Mouse (Mus musculus): ENCODE measurements around the gene Nr1h3.

Gene Nr1h3

DNA sequence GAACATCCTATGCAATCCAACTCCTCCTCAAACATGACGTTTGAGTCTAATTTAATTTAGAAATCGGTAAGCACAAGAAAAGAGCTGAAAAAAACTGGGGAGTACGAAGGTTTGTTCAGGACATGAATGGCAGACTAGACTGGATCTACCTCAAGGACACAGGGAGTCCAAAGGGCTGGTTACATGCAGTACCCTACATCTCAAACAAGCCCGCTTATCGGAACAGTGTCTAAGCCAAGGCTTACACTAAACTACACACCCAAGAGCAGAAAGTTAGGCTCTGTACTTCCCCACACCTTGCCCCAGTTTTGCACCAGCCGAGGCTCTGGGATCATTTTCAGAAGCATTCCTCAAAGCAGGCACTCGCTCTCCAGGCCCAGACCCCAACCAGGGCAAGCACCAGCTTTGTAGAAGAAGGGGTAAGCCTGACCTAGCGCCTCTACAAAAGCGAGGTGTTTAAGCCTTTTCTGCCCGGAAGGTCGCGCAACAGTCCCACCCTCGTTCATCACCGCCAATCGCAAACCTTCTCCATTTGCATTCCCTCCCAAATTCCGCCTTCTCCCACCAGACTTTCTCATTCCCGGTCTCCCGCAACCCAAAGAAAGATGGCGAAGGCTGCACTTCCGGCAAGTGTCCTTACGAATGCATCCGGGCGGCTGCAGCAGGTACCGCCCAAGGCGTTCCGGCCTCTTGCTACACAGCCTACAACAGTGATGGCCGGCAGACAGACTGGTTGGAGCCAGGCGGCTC, at the start of gene Nr1h3, which contains the start of gene Acp2:
Gene Nr1h3 (minus strand): TSS at position 613 of the 750 bp plus-strand sequence.
Gene Acp2 (plus strand): TSS at position 664 of the 750 bp plus-strand sequence.
- in situ Hi-C loops (cut with MseI, MboI), result no loop called here

- in situ Hi-C loops (cut with MseI, MboI), result no loop called here
These were observed 49.4 kb upstream of the Nr1h3 start for GRCm38 (mm10) chr2:91252001-91252400.

- in situ Hi-C loops (cut with MseI, MboI), result no loop called here
These were observed 45.7 kb upstream of the Nr1h3 start for GRCm38 (mm10) chr2:91248366-91248765.

DNA sequence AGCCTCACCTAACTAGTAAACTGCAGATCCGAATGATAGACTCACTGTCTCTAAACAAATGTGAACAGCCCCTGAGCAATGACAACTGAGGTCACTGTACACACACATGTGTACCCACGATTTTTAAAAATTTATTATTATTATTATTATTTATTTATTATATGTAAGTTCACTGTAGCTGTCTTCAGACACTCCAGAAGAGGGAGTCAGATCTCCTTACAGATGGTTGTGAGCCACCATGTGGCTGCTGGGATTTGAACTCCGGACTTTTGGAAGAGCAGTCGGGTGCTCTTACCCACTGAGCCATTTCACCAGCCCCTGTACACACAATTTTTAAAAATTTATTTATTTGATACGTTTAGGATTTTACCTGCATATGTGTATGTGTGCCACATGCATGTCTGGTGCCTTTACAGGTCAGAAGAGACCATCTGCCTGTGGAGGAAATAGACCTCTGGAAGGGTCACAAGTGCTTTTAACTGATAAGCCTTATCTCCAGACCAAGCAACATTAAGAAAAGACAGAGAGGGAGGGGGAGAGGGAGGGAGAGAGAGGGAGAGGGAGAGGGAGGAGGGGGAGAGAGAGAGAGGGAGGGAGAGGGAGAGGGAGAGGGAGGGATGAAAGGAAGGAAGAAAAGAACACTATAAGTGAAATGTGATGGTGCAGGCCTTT, 42.1 kb upstream of the Nr1h3 start:
- in situ Hi-C loops (cut with MseI, MboI), result no loop called here

GRCm38 (mm10) chr2:91243416-91243815, 40.8 kb upstream of the Nr1h3 start:
- in situ Hi-C loops (cut with MseI, MboI), result no loop called here

- in situ Hi-C loops (cut with MseI, MboI), result no loop called here
These were observed 39.9 kb upstream of the Nr1h3 start for GRCm38 (mm10) chr2:91242547-91242946.

- in situ Hi-C loops (cut with MseI, MboI), result loop anchor here in 1 of 2 experiments (10.0 kb wide), 1 partner anchor 123 kb away; the partner anchor contains the start of gene Mybpc3
These were observed 35.0 kb upstream of the Nr1h3 start for GRCm38 (mm10) chr2:91237511-91238080.

- in situ Hi-C loops (cut with MseI, MboI), result loop anchor here in 1 of 2 experiments (10.0 kb wide), 1 partner anchor 122 kb away; the partner anchor contains the start of gene Mybpc3
These were observed 34.2 kb upstream of the Nr1h3 start, which contains the start of gene Ddb2 for GRCm38 (mm10) chr2:91236601-91237510. Gene Ddb2, minus strand, starts transcription at chr2:91236982.

DNA sequence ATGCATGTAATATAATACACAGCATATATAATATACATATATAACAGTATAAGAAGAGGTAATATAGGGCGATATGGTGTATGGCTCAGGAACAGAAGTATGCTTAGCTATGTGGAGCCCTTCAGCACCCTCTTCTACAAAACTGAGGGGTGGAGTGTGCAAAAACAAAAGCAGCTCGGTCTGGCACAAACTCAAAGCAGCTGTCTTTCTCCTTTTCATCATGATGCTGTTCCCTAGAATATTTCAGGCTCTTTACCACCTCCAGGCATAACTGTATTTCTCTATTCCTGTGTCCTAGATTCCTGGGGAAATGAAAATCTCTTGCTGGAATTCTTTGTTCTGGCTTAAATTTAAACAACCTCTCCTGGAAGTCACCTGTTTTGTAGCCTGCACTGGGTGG, 27.1 kb upstream of the Nr1h3 start:
- in situ Hi-C loops (cut with MseI, MboI), result loop anchor here in 1 of 2 experiments (10.0 kb wide), 1 partner anchor 115 kb away; the partner anchor contains the start of gene Mybpc3

DNA sequence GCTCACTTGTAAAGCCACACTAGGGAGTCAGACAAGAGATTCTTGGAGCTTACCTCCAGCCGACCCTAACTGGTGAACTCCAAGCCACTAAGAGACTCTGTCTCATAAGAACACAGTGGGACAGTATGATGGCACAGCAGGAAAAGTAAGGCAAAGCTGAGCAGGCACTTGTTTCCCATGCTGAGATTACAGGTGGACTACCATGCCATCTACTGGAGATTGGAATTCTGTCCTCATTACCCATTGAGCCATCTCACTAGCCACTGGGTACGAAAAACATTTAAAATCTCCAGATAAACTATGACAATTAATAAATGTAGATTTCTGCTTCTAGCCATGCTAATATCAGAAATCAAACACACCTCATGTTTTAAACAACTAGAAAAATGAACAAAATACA, 21.0 kb upstream of the Nr1h3 start:
- in situ Hi-C loops (cut with MseI, MboI), result no loop called here

GRCm38 (mm10) chr2:91220501-91220900, 17.9 kb upstream of the Nr1h3 start:
- in situ Hi-C loops (cut with MseI, MboI), result no loop called here

DNA sequence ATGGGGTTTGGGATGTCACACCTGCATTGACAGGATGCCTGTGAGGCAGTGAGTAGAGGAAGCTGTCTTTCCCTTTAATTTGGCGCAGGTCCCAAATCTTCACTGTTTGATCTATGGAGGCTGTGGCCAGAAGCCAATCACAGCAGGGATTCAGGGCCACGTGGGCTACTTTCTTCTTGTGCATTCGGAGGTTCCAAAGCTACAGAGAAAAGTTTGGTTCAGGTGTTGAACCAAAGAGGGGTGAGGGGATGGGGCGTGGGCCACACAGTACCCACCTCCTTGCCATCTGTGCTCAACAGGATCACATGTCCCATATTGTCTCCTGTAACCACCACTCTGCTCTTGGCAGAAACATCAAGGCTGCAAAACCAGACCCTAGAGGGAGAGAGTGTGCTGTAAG, 14.4 kb upstream of the Nr1h3 start:
- in situ Hi-C loops (cut with MseI, MboI), result no loop called here

GRCm38 (mm10) chr2:91213311-91213710, 10.7 kb upstream of the Nr1h3 start:
- in situ Hi-C loops (cut with MseI, MboI), result no loop called here

GRCm38 (mm10) chr2:91206254-91206775, 3.7 kb upstream of the Nr1h3 start:
- in situ Hi-C loops (cut with MseI, MboI), result no loop called here

- in situ Hi-C loops (cut with MseI, MboI), result no loop called here
These were observed 480 bp upstream of the Nr1h3 start for GRCm38 (mm10) chr2:91202972-91203656.

- in situ Hi-C loops (cut with MseI, MboI), result no loop called here
These were observed 3.7 kb downstream of the Nr1h3 start for GRCm38 (mm10) chr2:91198888-91199287.

- in situ Hi-C loops (cut with MseI, MboI), result no loop called here
These were observed 6.0 kb downstream of the Nr1h3 start for GRCm38 (mm10) chr2:91196577-91197001.

GRCm38 (mm10) chr2:91194624-91195332, 7.9 kb downstream of the Nr1h3 start:
- in situ Hi-C loops (cut with MseI, MboI), result no loop called here

DNA sequence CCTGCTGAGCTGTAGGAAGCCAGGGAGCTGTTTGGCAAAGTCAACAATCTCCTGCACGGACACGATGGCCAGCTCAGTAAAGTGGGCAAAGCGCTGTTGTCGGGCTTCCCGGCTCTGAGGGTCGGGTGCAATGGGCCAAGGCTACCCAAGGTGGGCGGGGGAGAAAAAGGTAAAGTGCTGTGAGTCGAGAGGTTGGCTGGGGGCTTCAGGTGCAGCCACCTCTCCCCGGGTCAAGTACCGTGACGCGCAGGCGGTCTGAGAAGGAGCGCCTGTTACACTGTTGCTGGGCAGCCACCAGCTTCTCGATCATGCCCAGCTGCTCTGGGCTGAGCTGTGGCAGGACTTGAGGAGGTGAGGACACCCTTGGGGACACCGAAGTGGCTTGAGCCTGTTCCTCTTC, 12.1 kb downstream of the Nr1h3 start:
- in situ Hi-C loops (cut with MseI, MboI), result no loop called here

DNA sequence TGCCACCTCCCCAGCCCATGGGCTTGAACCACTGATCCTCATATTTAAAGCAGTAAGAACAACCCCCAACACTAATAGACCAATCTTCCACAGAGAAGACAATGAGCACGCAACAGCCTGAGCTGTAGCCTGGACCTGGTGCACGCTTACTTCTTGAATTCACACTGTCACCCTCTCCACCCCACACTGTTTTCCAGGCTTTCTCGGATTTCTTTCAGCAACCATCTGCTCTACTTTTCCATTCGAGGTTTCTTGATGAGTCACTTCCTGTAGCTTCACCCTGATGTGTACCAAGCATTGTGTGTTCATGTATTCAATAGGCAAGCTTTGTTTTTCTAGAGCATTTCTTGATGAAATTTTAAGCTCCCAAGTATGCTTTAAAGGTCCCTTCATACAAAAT, 15.2 kb downstream of the Nr1h3 start:
- in situ Hi-C loops (cut with MseI, MboI), result loop anchor here in 1 of 2 experiments (5.0 kb wide), 1 partner anchor 70 kb away; the partner anchor contains the start of gene Mybpc3

Data from mouse trophoblast stem cell (cell line).